Mouse (Mus musculus) neural tube, embryonic 10.5 days (tissue): ENCODE measurements around the gene Fgfr2.
"Not testable (repeated sequence)": the region's sequence is repeated elsewhere in the genome, so short reads cannot be mapped to it uniquely, and the experiment has no call there.

Experiments
- DNase-seq: peaks from one replicate; pipeline ENCODE4 v3.0.0-alpha.2; 2017; ENCODE audit warnings: low spot score; ENCODE audit errors: extremely low spot score

Gene Fgfr2

DNA sequence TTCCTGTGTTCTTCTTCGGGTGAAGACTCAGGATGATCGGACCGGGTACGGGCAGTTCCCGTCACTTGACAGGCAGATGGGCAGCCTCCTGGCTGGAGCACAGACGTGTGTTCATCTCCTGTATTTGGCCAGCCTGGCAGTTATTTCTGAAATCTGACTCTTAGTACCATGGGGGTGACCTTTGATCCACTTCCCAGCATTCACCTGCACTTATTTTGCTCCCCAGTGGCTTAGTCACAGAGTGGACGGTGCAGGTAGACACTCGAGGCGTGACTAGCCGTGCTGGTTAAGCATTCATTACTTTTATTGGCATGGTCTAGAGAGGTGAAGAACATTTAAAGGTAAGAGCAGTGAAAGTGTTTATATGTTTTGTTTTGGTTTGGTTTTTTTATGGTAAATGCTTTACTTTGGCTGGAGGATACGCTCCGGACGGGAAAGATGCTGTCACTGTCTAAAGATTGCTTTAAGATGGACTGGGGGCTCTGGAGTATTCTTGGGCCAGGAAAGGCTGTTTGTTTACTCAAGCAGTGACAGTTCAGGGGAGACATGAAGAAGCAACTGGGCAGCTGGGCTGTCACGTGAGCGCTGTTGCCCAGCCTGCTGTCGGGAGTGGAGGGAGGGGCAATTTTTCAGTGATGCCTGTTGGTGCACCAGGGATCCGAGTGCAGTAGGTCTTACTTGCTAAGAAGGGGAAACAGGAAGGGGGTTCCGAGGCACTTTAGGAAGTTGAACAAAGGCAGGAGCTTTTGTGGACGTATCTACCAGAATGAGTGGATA, 2526.9 kb downstream of the Fgfr2 start:
- DNase-seq: not testable (repeated sequence)

DNA sequence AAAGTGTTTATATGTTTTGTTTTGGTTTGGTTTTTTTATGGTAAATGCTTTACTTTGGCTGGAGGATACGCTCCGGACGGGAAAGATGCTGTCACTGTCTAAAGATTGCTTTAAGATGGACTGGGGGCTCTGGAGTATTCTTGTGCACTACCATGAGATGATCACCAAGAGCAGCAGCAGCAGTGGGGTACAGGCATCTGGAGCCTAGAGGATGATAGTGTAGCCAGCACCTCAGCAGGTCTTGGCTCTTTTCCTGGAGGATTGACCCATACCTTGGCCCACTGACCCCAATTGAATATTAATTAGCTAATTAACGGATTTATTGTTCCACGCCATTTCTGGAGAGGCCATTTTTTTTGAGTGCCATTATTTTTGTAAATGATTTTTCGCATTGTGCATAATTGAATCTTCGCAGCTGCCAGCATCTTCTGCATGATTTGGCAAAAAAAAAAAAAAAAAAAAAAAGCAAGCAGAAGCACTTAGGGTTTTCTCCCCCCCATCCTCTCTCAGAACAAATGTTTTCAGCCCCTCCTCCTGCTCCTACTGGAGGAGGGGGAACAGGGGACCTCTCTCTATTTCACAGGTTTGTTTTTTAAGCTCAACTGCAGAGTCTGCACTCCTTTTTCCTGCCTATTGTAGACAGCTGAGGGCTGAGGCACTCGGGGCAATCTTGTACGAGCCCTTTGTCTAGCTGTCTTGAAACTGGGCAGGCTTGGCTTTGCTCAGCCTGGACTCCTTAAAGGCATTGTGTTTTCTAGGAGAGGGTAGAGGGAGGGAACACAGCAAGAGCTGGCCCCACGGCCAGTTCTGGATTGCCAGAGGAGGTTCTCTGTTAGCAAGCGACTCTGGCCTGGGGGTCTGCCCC, 2529.5 kb downstream of the Fgfr2 start:
- not testable (repeated sequence) for DNase-seq

DNA sequence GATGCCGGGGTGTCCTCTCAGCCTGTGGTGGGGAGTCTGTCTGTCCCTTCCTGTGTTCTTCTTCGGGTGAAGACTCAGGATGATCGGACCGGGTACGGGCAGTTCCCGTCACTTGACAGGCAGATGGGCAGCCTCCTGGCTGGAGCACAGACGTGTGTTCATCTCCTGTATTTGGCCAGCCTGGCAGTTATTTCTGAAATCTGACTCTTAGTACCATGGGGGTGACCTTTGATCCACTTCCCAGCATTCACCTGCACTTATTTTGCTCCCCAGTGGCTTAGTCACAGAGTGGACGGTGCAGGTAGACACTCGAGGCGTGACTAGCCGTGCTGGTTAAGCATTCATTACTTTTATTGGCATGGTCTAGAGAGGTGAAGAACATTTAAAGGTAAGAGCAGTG, 2530.2 kb downstream of the Fgfr2 start:
- DNase-seq: not testable (repeated sequence)

DNA sequence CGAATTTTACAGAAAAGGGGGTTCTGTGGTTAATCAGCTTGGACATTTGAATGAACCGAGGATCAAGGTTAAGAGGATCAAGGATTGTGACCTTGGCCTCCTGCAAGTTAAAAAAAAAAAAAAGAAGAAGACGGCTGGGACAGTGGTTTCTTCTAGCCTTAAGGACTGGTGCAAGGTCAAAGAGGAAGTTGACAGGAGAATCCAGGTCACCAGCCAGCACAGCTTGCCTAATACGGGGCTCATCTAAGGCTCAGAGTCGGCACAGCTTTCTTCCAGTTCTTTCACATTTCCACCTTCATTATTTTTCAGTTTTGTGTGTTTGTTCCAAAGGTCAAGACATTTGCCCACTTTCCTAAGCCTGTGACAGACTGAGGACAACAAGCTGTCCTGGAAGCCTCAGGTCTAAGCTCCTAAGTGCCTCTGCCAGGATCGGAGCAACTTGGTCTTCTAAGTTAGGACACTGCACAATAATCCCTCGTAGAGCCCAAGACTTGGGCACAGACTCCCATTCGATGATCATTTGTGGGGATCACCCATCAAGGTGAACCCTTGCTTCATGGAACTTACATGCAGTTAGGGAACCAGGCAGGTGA, 2532.2 kb downstream of the Fgfr2 start:
- DNase-seq: no peak

DNA sequence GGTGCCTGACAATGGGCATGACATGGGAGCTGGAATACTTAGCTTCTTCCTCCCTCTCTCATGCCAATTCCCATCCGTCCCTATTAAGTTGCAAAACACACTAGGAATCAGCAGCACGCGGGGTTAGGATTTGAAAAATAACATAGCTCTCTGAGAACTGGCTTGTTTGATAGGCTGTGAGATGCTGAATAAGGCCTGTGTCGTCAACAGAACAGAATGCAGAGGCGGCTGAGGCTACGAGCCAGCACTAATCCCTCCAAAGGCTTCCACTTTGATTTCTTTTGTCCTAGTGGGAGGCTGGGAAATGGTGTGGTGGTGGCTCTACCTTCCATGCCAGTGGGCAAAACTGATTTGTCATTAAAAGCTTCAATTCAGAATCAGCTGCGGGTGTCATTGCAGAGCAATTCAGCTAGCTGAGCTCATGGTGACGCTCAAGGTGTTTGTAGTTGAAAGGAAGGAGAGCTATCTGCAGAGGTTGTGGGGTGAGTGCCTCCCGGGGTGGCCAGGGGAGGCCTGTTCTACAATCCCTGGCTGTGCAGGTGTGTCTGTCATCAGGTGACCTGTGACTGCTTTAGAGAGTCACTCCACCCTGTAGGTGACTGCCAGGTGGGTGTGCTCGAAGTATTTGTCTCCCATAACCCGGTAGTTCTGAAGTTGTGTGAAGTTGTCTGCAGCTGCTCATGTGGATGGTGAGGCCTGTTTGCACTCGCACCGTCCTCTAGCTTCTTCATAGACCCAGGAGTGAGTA, 2532.9 kb downstream of the Fgfr2 start:
- no peak for DNase-seq

DNA sequence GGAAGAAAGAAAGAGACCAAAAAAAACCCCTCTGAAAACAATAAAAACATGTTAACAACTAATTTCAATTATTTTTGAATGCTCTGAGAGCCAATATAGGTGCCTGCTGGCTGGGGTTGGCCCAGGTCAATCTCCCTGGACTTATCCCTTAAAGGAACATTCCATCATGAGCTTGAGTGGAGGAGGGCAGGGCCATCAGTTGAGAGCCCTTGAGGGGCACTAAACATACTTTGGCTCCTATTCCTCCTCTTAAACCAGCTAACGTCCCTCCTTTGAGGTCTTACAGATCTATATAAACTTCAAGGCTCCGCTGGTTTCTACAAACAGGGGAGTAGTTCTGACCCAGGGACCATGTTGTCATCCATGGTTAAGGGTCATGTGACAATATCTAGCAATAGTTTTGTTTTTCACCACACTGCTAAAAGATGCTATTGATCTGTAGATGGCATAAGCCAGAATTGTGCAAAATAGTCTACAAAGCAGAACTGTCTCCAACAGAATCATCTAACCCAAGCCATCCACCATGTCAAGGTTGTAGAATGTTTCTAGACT, 2536.6 kb downstream of the Fgfr2 start:
- DNase-seq: no peak

DNA sequence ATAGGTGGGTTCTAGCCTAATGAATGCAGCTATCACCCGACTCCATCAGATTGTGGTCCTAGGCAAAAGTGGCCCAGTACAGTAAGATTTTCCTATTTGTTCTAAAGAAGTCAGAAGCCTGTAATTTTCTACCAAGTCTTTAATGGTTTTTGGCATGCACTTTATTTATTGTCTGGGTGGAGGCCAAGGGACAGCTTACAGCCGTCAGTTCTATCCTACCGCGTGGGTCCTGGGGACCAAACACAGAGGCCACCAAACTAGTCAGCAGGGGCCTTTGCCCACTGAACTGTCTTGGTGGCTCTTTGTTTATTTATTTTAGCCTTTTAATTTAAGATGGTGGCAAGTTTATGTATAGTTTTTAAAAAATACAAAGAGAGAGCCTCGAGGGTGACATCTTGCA, 2544.5 kb downstream of the Fgfr2 start:
- no peak for DNase-seq

DNA sequence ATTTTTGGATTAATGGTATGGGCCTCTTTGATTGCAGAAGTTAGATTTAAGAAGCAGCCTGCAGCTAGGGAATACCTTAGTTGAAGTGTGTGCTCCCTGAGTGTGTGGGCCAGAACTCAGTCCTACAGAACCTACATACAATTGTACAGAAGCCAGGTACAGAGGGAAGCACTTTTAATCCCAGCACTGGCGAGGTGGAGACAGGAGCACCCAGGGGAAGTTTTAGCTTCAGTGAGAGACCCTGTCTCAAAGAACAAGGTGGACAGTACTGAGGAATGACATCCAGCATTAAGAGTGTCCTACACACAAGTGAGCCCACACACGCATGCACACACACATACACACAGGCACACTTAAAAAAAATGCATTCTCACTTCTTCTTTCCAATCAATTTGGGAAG, 2545.1 kb downstream of the Fgfr2 start:
- DNase-seq: no peak

DNA sequence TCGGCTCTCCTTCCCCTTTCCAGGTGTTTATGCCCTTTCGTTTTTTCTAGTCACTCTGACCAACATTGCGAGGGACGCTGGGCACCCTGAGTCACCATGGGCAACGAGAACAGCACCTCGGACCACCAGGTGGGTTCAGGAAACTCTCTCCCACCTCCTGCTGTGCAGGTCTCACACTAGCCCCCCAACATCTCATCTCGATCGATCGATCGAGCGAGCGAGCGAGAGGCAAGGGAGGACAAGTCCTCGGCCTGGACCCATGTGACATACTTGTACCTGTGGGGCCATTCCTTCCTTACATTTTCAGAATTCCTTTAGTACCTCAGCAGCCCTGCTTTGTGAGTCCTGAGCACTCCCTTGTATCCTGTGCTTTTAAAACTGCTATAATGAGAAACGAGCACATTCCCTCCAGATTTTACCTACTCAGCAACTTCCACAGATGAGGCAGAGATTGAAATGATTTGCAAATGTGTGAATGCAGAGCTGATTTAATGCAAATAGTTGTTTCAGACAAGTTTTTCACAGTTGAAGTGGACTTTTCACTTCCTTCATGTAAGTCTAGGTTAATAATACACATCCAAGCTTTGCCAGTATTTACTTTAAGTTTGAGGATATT, 2545.7 kb downstream of the Fgfr2 start, which contains the start of gene Tacc2:
TSS of gene Tacc2 (plus strand) at position 51 of the 616 bp plus-strand sequence.
- no peak for DNase-seq

DNA sequence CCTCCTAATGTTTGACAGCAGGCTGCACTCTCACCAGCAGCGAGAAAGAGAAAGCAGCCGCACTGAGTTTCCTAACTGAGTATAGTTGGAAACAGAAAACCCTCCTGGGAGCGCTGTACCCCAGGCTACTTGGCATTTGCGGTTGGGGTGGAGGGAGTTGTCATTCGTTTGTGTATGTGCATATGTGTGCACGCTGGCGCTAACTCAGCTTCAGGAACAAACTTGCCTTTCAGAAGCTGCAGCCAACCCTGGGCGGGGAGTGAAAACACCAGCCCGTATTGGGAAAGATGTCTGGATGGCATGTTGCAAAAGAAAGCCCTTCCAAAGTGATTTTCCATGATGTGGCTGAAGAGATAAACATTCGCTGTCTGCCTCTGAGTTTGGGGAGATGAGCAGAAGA, 2546.2 kb downstream of the Fgfr2 start:
- DNase-seq: no peak

DNA sequence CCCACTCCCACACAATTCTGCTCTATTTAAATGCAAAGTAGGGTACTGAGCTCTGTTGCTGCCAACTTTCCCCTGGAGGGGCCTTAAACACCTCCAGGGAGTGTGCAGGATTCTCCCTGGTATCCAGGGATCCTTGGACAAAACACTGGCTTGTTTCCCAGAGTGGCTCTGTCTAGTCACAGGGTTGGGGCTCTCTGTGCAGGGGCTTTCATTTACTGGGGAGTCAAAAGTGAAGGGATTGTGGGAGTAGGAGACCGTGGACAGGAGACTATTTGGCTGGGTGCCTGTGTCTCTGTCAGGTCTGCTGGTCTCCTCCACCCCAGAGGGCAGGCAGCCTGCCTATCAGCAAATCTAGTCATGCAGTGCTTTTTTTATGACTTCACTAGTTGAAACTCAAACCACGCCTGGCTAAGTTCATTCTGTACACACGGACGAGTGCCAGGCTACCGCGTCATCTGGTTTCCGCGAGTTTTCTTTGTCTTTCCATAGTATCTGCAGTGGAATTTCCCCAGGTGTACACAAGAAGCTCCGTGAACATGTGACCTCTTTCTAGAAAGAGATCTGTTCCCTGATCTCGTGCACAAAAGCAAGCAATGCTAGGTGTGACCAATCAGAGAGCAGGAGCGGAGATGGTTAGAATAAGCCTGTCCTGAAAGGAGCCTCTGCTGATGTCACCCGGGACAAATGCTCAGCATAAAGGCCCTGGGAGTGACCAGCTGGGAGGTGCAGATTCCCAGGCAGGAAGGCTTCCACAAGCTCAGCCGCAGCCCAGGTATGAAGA, 2548.7 kb downstream of the Fgfr2 start:
- no peak for DNase-seq

DNA sequence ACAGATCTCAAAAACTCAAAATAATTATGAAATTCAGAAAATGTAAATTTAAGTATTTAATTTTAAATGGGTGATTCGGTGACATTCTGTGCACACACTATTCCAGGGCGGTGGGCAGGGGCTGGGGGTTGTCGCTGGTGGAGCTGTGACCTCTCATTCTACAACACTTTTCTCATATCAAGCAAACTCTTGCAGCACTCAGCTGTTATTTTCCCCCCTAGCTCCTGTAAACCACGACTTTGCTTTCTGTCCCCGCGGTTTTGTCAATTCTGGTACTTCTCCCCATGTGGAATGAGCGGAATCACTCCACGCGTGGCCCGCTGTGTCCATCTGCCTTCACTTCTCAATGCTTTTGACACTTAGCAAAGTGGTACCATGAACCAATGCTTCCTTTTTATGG, 2549.4 kb downstream of the Fgfr2 start:
- DNase-seq: no peak

DNA sequence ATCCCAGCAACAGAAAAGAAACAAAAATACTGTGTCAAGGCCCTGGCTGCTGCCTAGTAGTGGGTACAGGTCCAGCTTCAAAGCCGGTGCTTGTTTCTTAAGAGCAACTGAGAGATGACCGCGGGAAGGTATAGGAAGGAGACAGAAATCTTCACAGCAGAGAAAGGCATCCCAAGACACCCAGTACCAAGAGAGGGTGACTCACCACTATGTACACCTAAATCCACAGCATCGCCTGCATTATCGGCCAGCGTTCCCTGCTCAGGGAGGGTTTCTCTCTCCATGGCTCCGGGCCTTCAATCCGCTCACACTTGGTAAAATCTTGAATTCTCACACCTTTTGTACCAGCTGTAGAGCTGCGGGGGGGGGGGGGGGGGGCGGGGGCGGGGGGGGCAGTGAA, 2550.3 kb downstream of the Fgfr2 start, which contains the start of gene Nsmce4a:
TSS of gene Nsmce4a (minus strand) at position 298 of the 400 bp plus-strand sequence.
- no peak for DNase-seq

DNA sequence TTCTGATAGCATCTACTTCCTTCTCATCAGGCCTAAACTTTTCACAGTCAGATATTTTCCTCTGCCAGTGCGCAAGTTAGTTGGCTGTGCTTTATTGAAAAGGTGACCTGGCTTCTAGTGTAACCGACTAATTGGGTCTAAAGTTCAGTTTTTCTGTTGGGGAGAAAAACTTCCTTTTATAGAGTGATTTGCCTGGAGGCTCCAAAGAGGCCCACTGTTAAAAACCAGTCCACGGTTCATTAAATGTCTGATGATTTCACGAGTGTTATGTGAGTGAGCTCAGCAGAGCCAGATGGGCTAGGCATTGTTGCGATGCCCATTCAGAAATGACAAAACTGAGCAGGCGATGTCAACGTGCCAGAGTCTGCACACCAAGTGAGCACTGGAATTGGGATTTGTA, 2552.7 kb downstream of the Fgfr2 start:
- no peak for DNase-seq

DNA sequence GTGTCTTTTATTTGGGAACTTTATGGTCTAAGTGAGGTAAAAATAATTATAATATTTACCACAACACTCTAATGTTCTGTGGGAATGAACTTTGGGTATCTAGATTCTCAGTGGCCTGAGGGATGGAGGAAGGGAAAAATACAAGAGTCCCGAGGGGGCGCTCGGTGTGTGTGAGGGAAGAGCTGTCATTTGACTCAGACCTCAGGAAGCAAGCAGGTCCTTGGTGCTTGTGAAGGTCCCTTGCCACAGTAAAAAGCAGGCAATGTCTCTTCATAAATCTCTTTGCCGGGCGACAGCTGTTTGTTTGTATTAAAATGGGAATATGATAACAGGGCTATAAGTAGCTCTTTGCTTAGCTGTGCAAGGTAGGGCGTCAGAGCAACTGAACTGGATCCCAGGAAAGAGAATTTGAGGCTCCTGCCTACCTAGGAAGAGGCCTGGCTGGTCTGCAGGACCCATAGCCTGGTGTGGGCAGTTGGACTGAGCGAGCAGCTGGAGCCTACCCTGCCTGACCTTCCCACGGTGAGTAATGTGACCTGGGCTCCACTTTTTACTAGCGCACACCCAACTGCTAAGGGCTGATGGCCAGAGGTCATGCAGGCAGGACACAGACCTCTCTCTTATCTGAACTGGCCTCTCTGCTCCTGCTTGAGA, 2554.2 kb downstream of the Fgfr2 start:
- DNase-seq: no peak

DNA sequence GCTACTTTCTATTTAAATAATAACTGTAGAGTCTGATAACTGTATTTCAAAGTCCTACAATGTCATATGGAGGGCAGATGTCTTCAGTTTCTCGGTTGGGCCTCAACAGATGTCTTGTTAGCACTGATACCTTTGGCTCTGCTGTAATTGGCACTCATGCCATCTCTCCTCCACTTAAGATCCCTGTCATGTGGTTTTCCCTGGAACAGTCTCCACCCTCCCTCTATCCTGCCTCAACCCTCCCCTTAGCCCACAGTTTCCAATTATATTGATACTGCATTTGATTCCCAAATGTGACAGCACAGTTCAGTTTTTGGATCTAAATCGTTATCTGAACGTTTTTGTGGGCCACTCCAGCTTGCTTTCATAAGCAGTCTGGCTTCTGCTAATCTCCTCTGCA, 2558.6 kb downstream of the Fgfr2 start:
- DNase-seq: no peak

DNA sequence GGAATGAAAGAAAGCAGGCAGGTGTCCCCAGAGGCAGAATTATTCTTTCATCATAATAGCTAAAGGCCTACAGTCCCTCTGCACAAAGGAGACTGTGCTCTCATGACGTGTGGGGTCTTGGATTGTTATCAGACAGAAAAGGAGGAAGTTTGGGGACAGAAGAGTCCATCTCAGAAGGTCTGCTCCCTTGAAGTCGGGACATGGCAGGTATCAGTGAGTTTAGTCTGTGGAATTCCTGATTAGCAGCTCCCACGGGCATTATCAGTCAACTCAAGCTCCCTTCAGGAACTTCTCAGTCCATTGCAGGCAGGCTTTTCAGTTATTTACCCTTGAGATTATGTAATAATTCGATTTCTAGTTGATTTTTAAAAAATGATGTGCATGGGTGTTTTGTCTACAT, 2559.3 kb downstream of the Fgfr2 start:
- no peak for DNase-seq

DNA sequence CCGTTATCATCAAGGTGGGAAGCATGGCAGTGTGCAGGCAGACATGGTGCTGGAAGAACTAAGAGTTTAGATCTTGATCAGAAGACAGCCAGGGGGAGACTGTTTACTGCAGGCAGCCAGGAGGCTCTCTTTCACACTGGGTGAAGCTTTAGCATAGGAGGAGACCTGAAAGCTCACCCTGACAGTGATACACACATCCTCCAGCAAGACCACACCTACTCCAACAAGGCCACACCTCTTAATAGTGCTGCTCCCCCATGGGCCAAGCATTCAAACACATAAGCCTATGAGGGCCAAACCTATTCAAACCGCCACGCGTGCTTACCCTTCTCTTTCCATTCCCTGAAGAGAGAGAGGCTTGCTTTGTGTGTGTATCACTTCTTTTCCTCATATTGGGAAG, 2559.9 kb downstream of the Fgfr2 start:
- no peak for DNase-seq

DNA sequence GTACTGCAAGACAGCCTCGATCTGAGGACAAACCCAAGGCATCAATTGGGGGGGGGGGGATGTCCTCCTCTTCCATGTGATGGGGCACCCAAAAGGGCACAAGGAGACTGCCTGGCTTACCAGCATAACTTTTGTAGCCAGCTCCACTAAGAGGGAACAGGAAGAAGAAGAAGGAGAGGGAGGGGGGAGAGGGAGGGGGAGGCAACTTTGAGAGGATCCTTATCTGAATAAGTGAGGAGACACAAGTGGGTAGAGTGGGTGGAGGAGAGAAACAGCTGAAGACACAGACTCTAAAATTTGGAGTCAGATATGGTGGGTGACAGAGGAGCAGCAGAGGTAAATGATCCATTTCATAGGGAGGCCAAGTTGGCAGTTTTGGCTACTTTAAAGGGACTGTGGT, 2562.2 kb downstream of the Fgfr2 start:
- no peak for DNase-seq
